Mouse (Mus musculus) intestine, embryonic 14.5 days (tissue): Measurements from ENCODE around the gene Atxn1. TPM values are rescaled to one million over a fixed set of nuclear protein-coding genes. Genes with fewer than 3 reads are reported as not detected.

ENCODE experiments used
- ATAC-seq: fragments of 200-750 bp; cut with Nextera tagmentation; replicated peaks from 2 replicates; pipeline ENCODE4 v1.8.0; 2017; ENCODE audit warnings: low read depth, moderate number of reproducible peaks, moderate TSS enrichment, moderate library complexity; ENCODE audit not compliant: low FRiP score, low TSS enrichment
- DNase-seq: peaks from one replicate; pipeline ENCODE4 v3.0.0-alpha.2; 2018; ENCODE audit warnings: low spot score
- H3K27ac ChIP-seq: fragments of 300-500 bp; sonication (generic); 2 replicates; pipeline ENCODE4 v1.5.1; 2014; ENCODE audit warnings: low read depth, mild to moderate bottlenecking, control low read depth
- H3K27me3 ChIP-seq: fragments of 300-500 bp; sonication (generic); replicated peaks from 2 replicates; pipeline ENCODE4 v1.6.1; 2014; ENCODE audit warnings: low read length, control low read depth; ENCODE audit not compliant: control insufficient read depth, insufficient read depth
- H3K36me3 ChIP-seq: fragments of 300-500 bp; sonication (generic); 2 replicates; pipeline ENCODE4 v1.6.1; 2014; ENCODE audit warnings: low read length, control low read depth; ENCODE audit not compliant: control insufficient read depth, insufficient read depth
- H3K4me1 ChIP-seq: fragments of 300-500 bp; sonication (generic); replicated peaks from 2 replicates; pipeline ENCODE4 v1.6.1; 2014; ENCODE audit warnings: low read length, control low read depth, mixed read lengths; ENCODE audit not compliant: control insufficient read depth, insufficient read depth
- H3K4me2 ChIP-seq: fragments of 300-500 bp; sonication (generic); 2 replicates; pipeline ENCODE4 v1.6.1; 2014; ENCODE audit warnings: low read length
- H3K4me3 ChIP-seq: fragments of 300-500 bp; sonication (generic); 2 replicates; pipeline ENCODE4 v1.5.1; 2014; ENCODE audit warnings: low read depth, low read length, control low read depth, mixed read lengths
- H3K9ac ChIP-seq: fragments of 300-500 bp; sonication (generic); 2 replicates; pipeline ENCODE4 v1.6.1; 2014; ENCODE audit warnings: mild to moderate bottlenecking, low read length
- H3K9me3 ChIP-seq: fragments of 300-500 bp; sonication (generic); 2 replicates; pipeline ENCODE4 v1.6.1; 2016; ENCODE audit warnings: low read length, control low read depth; ENCODE audit not compliant: control insufficient read depth
- WGBS: fragments of 180-500 bp; shearing (Covaris S2); extraction: QIAGEN DNeasy Blood & Tissue Kit; methylation state at CpG from one replicate; pipeline ENCODE4 v1.1.7; 2014; 5-methylcytosine and 5-hydroxymethylcytosine counted together
- polyA plus RNA-seq: library from polyadenylated mRNA; unstranded; fragments of >200 nt; fragmentation: Nextera tagmentation; extraction: Ambion mirVana; gene quantifications from 2 replicates; pipeline ENCODE4 v1.2.1, GENCODE M21; 2014

Atxn1 gene
- polyA plus RNA-seq, 1 experiment from 2014 or later = 4.8 TPM

GRCm38 (mm10) chr13:45499906-45500305, 464.9 kb downstream of the Atxn1 start:
- 88% methylated on average over 3 of the region's 3 CpGs for WGBS
- no peak for DNase-seq
- Histone ChIP-seq H3K27me3 (no peaks in the 10 kb centered on the region), H3K36me3 (no peaks in the 10 kb centered on the region), H3K9ac (no peak overlapping the region), H3K4me1 (no peaks in the 10 kb centered on the region), H3K27ac (no peak overlapping the region), H3K4me2 (no peak overlapping the region), H3K4me3 (no peak overlapping the region), H3K9me3 (no peaks in the 10 kb centered on the region)
- no peak for ATAC-seq
